Mouse (Mus musculus) spleen, postnatal 36 days (tissue): ENCODE data around the gene Chn2.
A peak's percentile ranks its signal among the peaks of the same experiment; 100 is the strongest.
"Not testable (repeated sequence)": the region's sequence is repeated elsewhere in the genome, so short reads cannot be mapped to it uniquely, and the experiment has no call there.

Experiments used
- DNase-seq, 2 experiments: peaks; one replicate each; pipeline ENCODE4 v3.0.0; 2022; ENCODE audit warnings: low spot score in 2 of 2, mixed read lengths in 1 of 2

Gene Chn2

GRCm38 (mm10) chr6:54151443-54152241 is 112.3 kb downstream of the Chn2 start:
- no peak for DNase-seq

- DNase-seq = no peak
Observed at GRCm38 (mm10) chr6:54157097-54157496, 117.7 kb downstream of the Chn2 start.

DNA sequence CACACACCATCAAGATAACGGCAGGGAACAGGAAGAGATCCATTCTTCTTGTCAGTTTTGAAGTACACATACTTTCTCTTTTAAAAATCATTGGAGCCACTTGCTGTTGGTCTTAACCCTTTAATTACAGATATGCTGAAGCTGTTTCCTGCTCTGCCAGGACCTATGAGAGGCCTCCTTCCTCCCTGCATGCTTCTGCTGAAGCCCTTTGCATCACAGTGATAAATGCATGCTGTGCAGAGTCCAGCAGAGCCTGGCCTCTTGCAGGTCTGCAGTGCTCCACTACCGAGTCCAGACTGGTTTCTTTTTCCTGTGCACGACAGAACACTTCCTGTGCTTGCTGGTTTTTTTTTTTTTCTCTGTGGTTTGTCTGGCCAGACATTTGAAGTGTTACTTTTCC is 119.0 kb downstream of the Chn2 start:
- peak in 1 of 2 experiments; percentile 16 for DNase-seq

DNA sequence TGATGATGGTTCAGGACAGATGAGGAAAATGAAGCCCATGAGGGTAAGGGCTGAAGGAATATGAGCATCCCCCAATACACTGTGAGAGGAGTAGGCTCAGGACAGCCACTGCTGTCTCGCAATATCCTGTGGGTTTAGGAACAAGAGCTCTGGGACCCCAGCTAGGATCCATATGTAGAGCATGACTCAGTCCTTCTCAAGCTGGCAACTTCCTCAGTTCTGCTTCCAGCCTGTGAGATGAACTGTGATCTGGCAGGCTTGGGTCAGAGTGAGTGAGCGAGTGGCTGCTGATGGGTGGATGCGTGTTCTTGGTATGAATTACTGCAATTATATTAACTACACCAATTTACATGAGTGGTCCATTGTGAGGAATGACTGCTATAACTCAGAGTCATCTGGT is 121.3 kb downstream of the Chn2 start:
- no peak for DNase-seq

- no peak for DNase-seq
Observed at GRCm38 (mm10) chr6:54161246-54161645, 121.9 kb downstream of the Chn2 start.

DNA sequence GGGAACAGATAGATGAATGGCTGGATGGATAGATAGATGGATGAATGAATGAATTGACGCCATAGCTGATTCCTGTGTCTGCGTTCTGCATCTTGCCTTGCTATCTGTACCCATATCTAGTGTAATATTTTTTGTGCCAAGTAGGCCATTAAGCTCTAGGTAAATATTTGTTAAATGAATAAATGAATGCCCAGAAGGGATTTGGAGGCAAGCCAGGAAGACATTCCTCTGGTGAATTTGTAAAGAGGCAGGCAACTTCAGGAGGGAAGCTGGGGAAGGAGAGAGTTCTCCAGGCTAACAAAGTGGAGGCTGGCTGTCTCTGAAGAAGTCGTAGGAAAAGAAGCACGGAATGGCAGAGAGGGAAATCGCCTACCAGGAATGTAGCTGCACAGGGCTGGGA is 123.0 kb downstream of the Chn2 start:
- DNase-seq = no peak

DNA sequence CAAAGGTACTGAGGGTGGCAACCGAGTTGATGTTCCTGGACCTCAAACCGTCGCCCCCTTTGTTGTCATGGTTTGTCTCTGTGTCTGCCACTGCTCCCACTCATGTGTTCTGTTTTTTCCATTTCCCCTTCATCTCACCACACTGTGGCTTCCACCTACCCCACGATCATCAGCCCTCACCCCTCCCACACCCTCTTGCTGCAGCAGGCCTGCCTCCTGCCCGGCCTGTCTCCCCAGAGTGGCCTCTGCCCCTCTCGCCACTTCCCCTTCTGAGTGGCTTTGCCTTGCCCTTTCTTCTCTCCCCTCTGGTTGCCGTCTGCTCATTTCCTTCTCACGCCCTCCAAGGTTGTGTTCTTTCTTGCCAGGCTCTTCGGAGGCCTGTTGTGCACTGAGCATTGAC is 123.4 kb downstream of the Chn2 start:
- DNase-seq = peak; percentile 78 to 84

- no peak for DNase-seq
Observed at GRCm38 (mm10) chr6:54163702-54164101, 124.3 kb downstream of the Chn2 start.

DNA sequence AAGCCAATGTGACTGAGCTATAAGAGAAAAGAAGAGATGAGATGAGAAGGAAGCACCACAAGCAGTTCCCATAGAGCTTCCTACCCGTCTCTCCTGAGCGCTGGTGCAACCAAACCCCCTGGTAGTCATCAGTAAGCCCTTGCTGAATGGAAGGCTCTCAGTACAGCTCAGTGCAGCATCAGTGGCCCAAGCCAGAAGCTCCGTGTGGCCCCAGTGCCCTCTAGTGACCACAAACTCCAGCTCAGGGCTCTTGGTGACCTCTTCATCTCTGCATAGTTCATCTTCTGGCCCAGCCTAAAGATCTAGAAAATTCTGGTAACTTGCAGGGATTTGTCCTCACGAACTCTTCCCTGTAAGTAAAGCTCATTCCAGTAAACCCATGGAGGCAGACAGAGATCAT is 125.4 kb downstream of the Chn2 start:
- peak; percentile 52 to 54 for DNase-seq

DNA sequence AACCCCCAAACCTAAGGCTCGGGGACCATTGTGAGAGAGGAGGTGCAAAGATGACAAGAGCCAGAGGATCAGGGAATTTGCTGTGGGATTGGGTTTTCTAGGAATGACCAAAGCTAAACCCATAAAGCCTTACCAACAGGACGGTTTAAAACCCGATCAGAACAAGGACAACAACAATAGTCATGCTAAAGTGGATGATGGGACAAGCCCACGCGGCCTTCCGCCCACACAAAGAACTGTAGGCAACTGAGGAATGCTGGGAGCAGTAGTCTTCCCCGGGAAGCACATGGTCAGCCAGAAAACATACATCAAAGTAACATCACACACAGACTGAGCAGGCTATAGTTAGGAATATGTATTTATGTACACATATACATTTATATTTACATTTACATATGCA is 125.9 kb downstream of the Chn2 start:
- DNase-seq = no peak

GRCm38 (mm10) chr6:54165863-54166262 is 126.5 kb downstream of the Chn2 start:
- no peak for DNase-seq

GRCm38 (mm10) chr6:54166991-54167546 is 127.7 kb downstream of the Chn2 start:
- no peak for DNase-seq

GRCm38 (mm10) chr6:54170286-54170894 is 131.0 kb downstream of the Chn2 start:
- no peak for DNase-seq

- no peak for DNase-seq
Observed at GRCm38 (mm10) chr6:54171385-54171784, 132.0 kb downstream of the Chn2 start.

DNA sequence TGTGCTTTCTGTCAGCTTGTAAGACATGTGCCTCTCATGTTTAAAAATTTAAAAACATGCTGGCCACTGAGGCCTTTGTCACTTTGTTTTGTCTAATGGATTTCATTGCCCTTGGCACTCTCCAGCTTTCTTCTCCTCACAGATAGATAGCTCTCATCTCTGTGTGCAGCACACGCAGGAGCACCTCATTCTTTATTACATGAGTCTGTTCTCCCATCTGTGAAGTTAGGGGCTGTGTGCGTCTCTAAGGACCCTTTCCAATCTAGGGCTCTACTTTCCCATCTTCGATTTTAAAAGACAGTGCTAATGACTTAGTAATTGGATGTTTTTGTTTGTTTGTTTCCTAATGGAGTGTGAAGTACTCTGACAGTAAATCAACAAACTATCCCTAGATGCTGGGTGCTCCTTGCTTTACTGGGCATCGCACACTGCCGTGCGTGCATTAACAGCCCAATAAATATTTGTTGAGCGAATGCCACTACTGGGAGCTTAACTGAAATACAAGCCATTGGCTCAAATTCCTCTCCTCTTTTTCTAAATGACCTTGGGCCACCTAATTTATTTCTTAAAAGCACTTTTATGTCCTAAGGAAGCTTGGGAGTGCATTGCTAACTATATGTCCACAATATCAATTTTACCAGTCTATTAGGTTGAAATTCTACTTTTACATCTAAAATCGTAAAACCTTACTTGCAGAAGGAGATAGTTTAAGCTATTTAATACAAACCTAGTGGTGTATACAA is 136.3 kb downstream of the Chn2 start:
- DNase-seq = no peak

- not testable (repeated sequence) for DNase-seq
Observed at GRCm38 (mm10) chr6:54177081-54177480, 137.7 kb downstream of the Chn2 start.

GRCm38 (mm10) chr6:54179056-54179873 is 139.9 kb downstream of the Chn2 start:
- DNase-seq = no peak

GRCm38 (mm10) chr6:54179874-54180212 is 140.5 kb downstream of the Chn2 start:
- DNase-seq = peak in 1 of 2 experiments; percentile 12

- no peak for DNase-seq
Observed at GRCm38 (mm10) chr6:54183825-54184578, 144.6 kb downstream of the Chn2 start.

DNA sequence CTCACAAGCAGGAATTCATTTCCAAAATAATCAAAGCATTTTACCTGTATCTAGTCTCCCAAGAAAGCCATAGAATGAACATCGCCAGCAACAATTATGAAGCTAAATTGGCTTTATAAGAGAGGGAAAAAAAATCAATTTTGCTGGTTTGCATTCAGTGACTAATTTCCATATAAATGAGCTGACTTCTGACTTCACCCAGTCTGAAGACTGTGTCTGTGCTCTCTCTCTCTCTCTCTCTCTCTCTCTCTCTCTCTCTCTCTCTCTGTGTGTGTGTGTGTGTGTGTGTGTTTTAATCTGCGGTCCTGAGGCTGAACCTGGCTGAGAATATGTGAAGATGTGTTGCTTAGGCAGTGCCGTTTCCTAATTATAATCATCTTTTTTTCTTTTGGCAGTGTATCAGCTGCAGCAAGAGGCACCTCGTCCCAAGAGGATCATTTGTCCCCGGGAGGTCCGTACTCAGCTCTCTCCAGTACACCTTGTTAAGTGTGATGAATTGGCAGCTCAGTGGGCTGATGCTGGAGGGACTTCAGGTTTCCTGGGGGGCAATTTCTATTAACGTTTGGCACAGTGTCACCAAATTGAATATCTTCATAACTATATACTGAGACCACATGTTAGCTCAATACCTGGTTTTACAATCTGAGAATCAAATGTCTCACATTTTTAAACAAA is 154.4 kb downstream of the Chn2 start:
- no peak for DNase-seq
